Mouse (Mus musculus): ENCODE results near the gene Cldn6.

- TF ChIP-seq CTCF (IDR thresholded peaks at IDR 0.05), result peak; percentile 75
- no peak for TF ChIP-seq POLR2A (IDR thresholded peaks at IDR 0.05; ENCODE audit: insufficient read depth, low read depth, low read length)
Measured at GRCm38 (mm10) chr17:23660117-23660875, 18.8 kb upstream of the Cldn6 start, which contains the start of gene Bicdl2.
